Mouse (Mus musculus): ENCODE results near the gene Bub1b. TPM values are rescaled to one million over a fixed set of nuclear protein-coding genes. Genes with fewer than 3 reads are reported as not detected.
"Not testable (repeated sequence)": the region's sequence is repeated elsewhere in the genome, so short reads cannot be mapped to it uniquely, and the experiment has no call there.

Gene Bub1b
- polyA plus RNA-seq, 1 experiment: 1.9 TPM

GRCm38 (mm10) chr2:118641147-118641546 lies 43.1 kb downstream of the Bub1b start:
- no peak for TF ChIP-seq CTCF (IDR thresholded peaks at IDR 0.05; ENCODE audit: extremely low read depth, insufficient read depth, low read length)
- TF ChIP-seq POLR2A (IDR thresholded peaks at IDR 0.05; ENCODE audit: extremely low read depth, insufficient read depth, low read length): no peak
- H3K4me1 ChIP-seq (ENCODE audit: control insufficient read depth, insufficient read depth, low read length): no peaks in the 10 kb centered on the region

GRCm38 (mm10) chr2:118642431-118642830 lies 44.4 kb downstream of the Bub1b start:
- TF ChIP-seq POLR2A (IDR thresholded peaks at IDR 0.05; ENCODE audit: extremely low read depth, insufficient read depth, low read length) (no peak), CTCF (IDR thresholded peaks at IDR 0.05; ENCODE audit: extremely low read depth, insufficient read depth, low read length) (no peak)
- no peak overlapping the region for H3K27ac ChIP-seq (ENCODE audit: insufficient read depth, low read length)
- no peak overlapping the region for H3K4me3 ChIP-seq (ENCODE audit: insufficient read depth, low read length)
- H3K4me1 ChIP-seq (ENCODE audit: control insufficient read depth, insufficient read depth, low read length): no peaks in the 10 kb centered on the region

More at GRCm38 (mm10) chr2:118641147-118641546, 43.1 kb downstream of the Bub1b start:
- H3K27ac ChIP-seq (ENCODE audit: insufficient read depth, low read length): no peak overlapping the region
- H3K4me3 ChIP-seq (ENCODE audit: insufficient read depth, low read length): no peak overlapping the region

- no peak for TF ChIP-seq CTCF (IDR thresholded peaks at IDR 0.05; ENCODE audit: extremely low read depth, insufficient read depth, low read length)
- no peak for TF ChIP-seq POLR2A (IDR thresholded peaks at IDR 0.05; ENCODE audit: extremely low read depth, insufficient read depth, low read length)
- Histone ChIP-seq H3K27ac (ENCODE audit: insufficient read depth, low read length) (no peak overlapping the region), H3K4me3 (ENCODE audit: insufficient read depth, low read length) (no peak overlapping the region), H3K4me1 (ENCODE audit: control insufficient read depth, insufficient read depth, low read length) (no peaks in the 10 kb centered on the region)
These were observed 44.9 kb downstream of the Bub1b start for GRCm38 (mm10) chr2:118642942-118643341.

GRCm38 (mm10) chr2:118646665-118647064 lies 48.7 kb downstream of the Bub1b start:
- H3K4me3 ChIP-seq (ENCODE audit: insufficient read depth, low read length): no peak overlapping the region
- H3K4me1 ChIP-seq (ENCODE audit: control insufficient read depth, insufficient read depth, low read length): no peaks in the 10 kb centered on the region
- no peak overlapping the region for H3K27ac ChIP-seq (ENCODE audit: insufficient read depth, low read length)
- TF ChIP-seq CTCF (IDR thresholded peaks at IDR 0.05; ENCODE audit: extremely low read depth, insufficient read depth, low read length) (no peak), POLR2A (IDR thresholded peaks at IDR 0.05; ENCODE audit: extremely low read depth, insufficient read depth, low read length) (no peak)

- H3K27ac ChIP-seq (ENCODE audit: insufficient read depth, low read length); H3K4me1 ChIP-seq (ENCODE audit: control insufficient read depth, insufficient read depth, low read length); H3K4me3 ChIP-seq (ENCODE audit: insufficient read depth, low read length): not testable (repeated sequence)
These were observed 52.7 kb downstream of the Bub1b start for GRCm38 (mm10) chr2:118650697-118651096.

- H3K27ac ChIP-seq (ENCODE audit: insufficient read depth, low read length): no peak overlapping the region
- TF ChIP-seq CTCF (IDR thresholded peaks at IDR 0.05; ENCODE audit: extremely low read depth, insufficient read depth, low read length) (no peak), POLR2A (IDR thresholded peaks at IDR 0.05; ENCODE audit: extremely low read depth, insufficient read depth, low read length) (no peak)
- H3K4me1 ChIP-seq (ENCODE audit: control insufficient read depth, insufficient read depth, low read length): peaks cover 3% of the 10 kb centered on the region; the same call in 1 of the 2 replicates
- H3K4me3 ChIP-seq (ENCODE audit: insufficient read depth, low read length): no peak overlapping the region
These were observed 58.8 kb downstream of the Bub1b start for GRCm38 (mm10) chr2:118656688-118657281.

GRCm38 (mm10) chr2:118658457-118658856 lies 60.4 kb downstream of the Bub1b start:
- Histone ChIP-seq H3K27ac (ENCODE audit: insufficient read depth, low read length) (no peak overlapping the region), H3K4me1 (ENCODE audit: control insufficient read depth, insufficient read depth, low read length) (peaks cover 3% of the 10 kb centered on the region; the same call in 1 of the 2 replicates), H3K4me3 (ENCODE audit: insufficient read depth, low read length) (no peak overlapping the region)
- no peak for TF ChIP-seq CTCF (IDR thresholded peaks at IDR 0.05; ENCODE audit: extremely low read depth, insufficient read depth, low read length)
- TF ChIP-seq POLR2A (IDR thresholded peaks at IDR 0.05; ENCODE audit: extremely low read depth, insufficient read depth, low read length): no peak

GRCm38 (mm10) chr2:118659077-118659476 lies 61.1 kb downstream of the Bub1b start:
- Histone ChIP-seq H3K27ac (ENCODE audit: insufficient read depth, low read length) (no peak overlapping the region), H3K4me1 (ENCODE audit: control insufficient read depth, insufficient read depth, low read length) (peaks cover 3% of the 10 kb centered on the region; the same call in 1 of the 2 replicates), H3K4me3 (ENCODE audit: insufficient read depth, low read length) (no peak overlapping the region)
- TF ChIP-seq POLR2A (IDR thresholded peaks at IDR 0.05; ENCODE audit: extremely low read depth, insufficient read depth, low read length) (no peak), CTCF (IDR thresholded peaks at IDR 0.05; ENCODE audit: extremely low read depth, insufficient read depth, low read length) (no peak)

- TF ChIP-seq CTCF (IDR thresholded peaks at IDR 0.05; ENCODE audit: extremely low read depth, insufficient read depth, low read length) (no peak), POLR2A (IDR thresholded peaks at IDR 0.05; ENCODE audit: extremely low read depth, insufficient read depth, low read length) (no peak)
- Histone ChIP-seq H3K27ac (ENCODE audit: insufficient read depth, low read length) (no peak overlapping the region), H3K4me1 (ENCODE audit: control insufficient read depth, insufficient read depth, low read length) (peaks cover 3% of the 10 kb centered on the region; the same call in 1 of the 2 replicates), H3K4me3 (ENCODE audit: insufficient read depth, low read length) (no peak overlapping the region; the same call in 1 of the 2 replicates)
These were observed 61.5 kb downstream of the Bub1b start for GRCm38 (mm10) chr2:118659493-118659892.

GRCm38 (mm10) chr2:118659998-118660452 lies 62.0 kb downstream of the Bub1b start:
- peak overlapping the region; percentile 27 for H3K4me3 ChIP-seq (ENCODE audit: insufficient read depth, low read length)
- H3K4me1 ChIP-seq (ENCODE audit: control insufficient read depth, insufficient read depth, low read length): peaks cover 4% of the 10 kb centered on the region; the same call in 1 of the 2 replicates
- TF ChIP-seq POLR2A (IDR thresholded peaks at IDR 0.05; ENCODE audit: extremely low read depth, insufficient read depth, low read length) (peak; percentile 21; the same call in 1 of the 2 replicates), CTCF (IDR thresholded peaks at IDR 0.05; ENCODE audit: extremely low read depth, insufficient read depth, low read length) (no peak)
- H3K27ac ChIP-seq (ENCODE audit: insufficient read depth, low read length): 0 out of 2 replicates have a peak overlapping the region, but pooled peaks have one; percentile 24
